Mouse (Mus musculus): ENCODE results near the gene Olfr344. TPM values are rescaled to one million over a fixed set of nuclear protein-coding genes. Genes with fewer than 3 reads are reported as not detected.

Olfr344 gene
- polyA plus RNA-seq (2015; fragmentation: Nextera tagmentation; extraction: Ambion mirVana), result not detected in 2 replicates

DNA sequence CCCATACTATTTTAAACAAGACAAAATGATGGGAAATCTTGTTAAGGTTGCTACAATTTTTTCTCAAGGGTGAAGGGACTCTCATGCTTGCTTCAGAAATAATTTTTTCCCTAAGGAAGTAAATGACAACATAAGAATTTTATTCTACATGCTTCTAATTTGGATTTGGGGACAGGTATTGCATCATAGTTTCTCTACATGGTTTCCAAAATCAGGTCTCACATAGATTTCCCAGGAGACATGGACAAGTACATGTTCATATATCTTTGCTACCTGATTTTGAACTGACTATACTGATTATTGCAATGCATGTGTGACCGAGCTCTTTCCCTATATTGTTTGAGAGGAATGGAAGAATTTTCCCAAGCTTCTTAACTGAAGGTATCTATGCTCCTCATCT, at the start of gene Olfr344:
Gene Olfr344, plus strand, starts transcription at position 301 of the 400 bp plus-strand sequence.
- Histone ChIP-seq H3K27ac (no peak within 1 kb of the TSS), H3K4me1 (no peaks in the 10 kb centered on the region), H3K4me2 (no peak within 1 kb of the TSS), H3K27me3 (no peaks in the 10 kb centered on the region), H3K4me3 (no peak within 1 kb of the TSS), H3K9me3 (no peaks in the 10 kb centered on the region), H3K9ac (no peak within 1 kb of the TSS), H3K36me3 (no peaks in the 10 kb centered on the region)
- ATAC-seq (ENCODE audit: borderline replicate concordance, extremely low read depth, low FRiP score, low TSS enrichment), result no peak
- WGBS, result 82% methylated on average over 1 of the region's 1 CpGs

GRCm38 (mm10) chr2:36524698-36525097, 41.8 kb upstream of the Olfr344 start, which contains the start of gene Olfr342:
TSS of gene Olfr342 (plus strand) at chr2:36524998.
- no peaks in the 10 kb centered on the region for H3K4me1 ChIP-seq
- H3K27me3 ChIP-seq, result no peaks in the 10 kb centered on the region
- no peak within 1 kb of the TSS for H3K9ac ChIP-seq
- no peak within 1 kb of the TSS for H3K4me2 ChIP-seq
- 64% methylated on average over 3 of the region's 3 CpGs for WGBS
- H3K9me3 ChIP-seq, result no peaks in the 10 kb centered on the region
- ATAC-seq (ENCODE audit: borderline replicate concordance, extremely low read depth, low FRiP score, low TSS enrichment), result no peak
- H3K36me3 ChIP-seq, result no peaks in the 10 kb centered on the region
- no peak within 1 kb of the TSS for H3K27ac ChIP-seq
- no peak within 1 kb of the TSS for H3K4me3 ChIP-seq

- Histone ChIP-seq H3K27ac (no peak overlapping the region), H3K4me2 (no peak overlapping the region), H3K27me3 (no peaks in the 10 kb centered on the region), H3K36me3 (no peaks in the 10 kb centered on the region), H3K4me1 (no peaks in the 10 kb centered on the region), H3K4me3 (no peak overlapping the region), H3K9ac (no peak overlapping the region), H3K9me3 (no peaks in the 10 kb centered on the region)
- peak; percentile 86 for ATAC-seq (ENCODE audit: borderline replicate concordance, extremely low read depth, low FRiP score, low TSS enrichment)
These were observed 1.3 kb upstream of the Olfr344 start for GRCm38 (mm10) chr2:36565156-36565555.

GRCm38 (mm10) chr2:36567022-36567421, 560 bp downstream of the Olfr344 start:
- no peaks in the 10 kb centered on the region for H3K9me3 ChIP-seq
- no peaks in the 10 kb centered on the region for H3K27me3 ChIP-seq
- no peak for ATAC-seq (ENCODE audit: borderline replicate concordance, extremely low read depth, low FRiP score, low TSS enrichment)
- H3K4me3 ChIP-seq, result no peak overlapping the region
- no peak overlapping the region for H3K4me2 ChIP-seq
- H3K4me1 ChIP-seq, result no peaks in the 10 kb centered on the region
- H3K36me3 ChIP-seq, result no peaks in the 10 kb centered on the region
- H3K9ac ChIP-seq, result no peak overlapping the region
- H3K27ac ChIP-seq, result no peak overlapping the region

DNA sequence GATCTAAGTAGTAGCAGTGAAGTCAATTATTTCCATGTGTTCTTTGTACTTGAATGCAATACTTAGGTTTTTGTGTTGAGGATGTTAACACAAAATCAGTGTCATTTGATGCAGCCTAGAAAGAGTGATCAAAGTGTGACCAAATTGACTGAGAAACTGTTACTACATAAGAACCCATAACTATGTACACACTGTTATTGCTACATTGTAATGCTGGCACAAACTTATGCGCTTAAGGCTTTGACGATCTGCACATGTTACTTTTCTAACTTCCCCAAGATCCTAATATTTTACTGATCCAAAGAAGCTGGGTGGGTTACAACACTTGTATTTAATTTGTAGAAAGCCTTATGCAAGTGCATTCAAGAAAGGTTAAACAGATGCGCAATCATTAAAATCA, 1.4 kb downstream of the Olfr344 start:
- Histone ChIP-seq H3K36me3 (no peaks in the 10 kb centered on the region), H3K4me1 (no peaks in the 10 kb centered on the region), H3K9ac (no peak overlapping the region), H3K27ac (no peak overlapping the region), H3K4me2 (no peak overlapping the region), H3K9me3 (no peaks in the 10 kb centered on the region), H3K4me3 (no peak overlapping the region), H3K27me3 (no peaks in the 10 kb centered on the region)
- ATAC-seq (ENCODE audit: borderline replicate concordance, extremely low read depth, low FRiP score, low TSS enrichment), result no peak
- 90% methylated on average over 3 of the region's 3 CpGs for WGBS

Other genes starting within 250 kb of the Olfr344 start
- gene Olfr338, start 193.1 kb upstream of the Olfr344 start, polyA plus RNA-seq (2015; fragmentation: Nextera tagmentation; extraction: Ambion mirVana), result not detected in 2 replicates
- not detected in 2 replicates for gene Olfr339, start 147.7 kb upstream of the Olfr344 start, polyA plus RNA-seq (2015; fragmentation: Nextera tagmentation; extraction: Ambion mirVana)
- gene Olfr340, start 114.1 kb upstream of the Olfr344 start, polyA plus RNA-seq (2015; fragmentation: Nextera tagmentation; extraction: Ambion mirVana), result not detected in 2 replicates
- gene Olfr341, start 84.2 kb upstream of the Olfr344 start, polyA plus RNA-seq (2015; fragmentation: Nextera tagmentation; extraction: Ambion mirVana), result not detected in 2 replicates
- gene Olfr342, start 41.7 kb upstream of the Olfr344 start, polyA plus RNA-seq (2015; fragmentation: Nextera tagmentation; extraction: Ambion mirVana), result not detected in 2 replicates
- not detected in 2 replicates for gene Olfr345, start 73.4 kb downstream of the Olfr344 start, polyA plus RNA-seq (2015; fragmentation: Nextera tagmentation; extraction: Ambion mirVana)
- gene Olfr346, start 119.1 kb downstream of the Olfr344 start, polyA plus RNA-seq (2015; fragmentation: Nextera tagmentation; extraction: Ambion mirVana), result not detected in 2 replicates
- gene Olfr347, start 165.2 kb downstream of the Olfr344 start, polyA plus RNA-seq (2015; fragmentation: Nextera tagmentation; extraction: Ambion mirVana), result not detected in 2 replicates
- not detected in 2 replicates for gene Olfr348, start 217.6 kb downstream of the Olfr344 start, polyA plus RNA-seq (2015; fragmentation: Nextera tagmentation; extraction: Ambion mirVana)
- gene Olfr50, start 223.9 kb downstream of the Olfr344 start, polyA plus RNA-seq (2015; fragmentation: Nextera tagmentation; extraction: Ambion mirVana), result not detected in 2 replicates